Mouse (Mus musculus) cerebellum, postnatal 4 days (tissue): ENCODE measurements around the gene Zfc3h1.

Experiments
- DNase-seq, 2 experiments: peaks; one replicate each; pipeline ENCODE4 v3.0.0; 2022; ENCODE audit warnings: low spot score in 2 of 2, mixed read lengths in 1 of 2

The Zfc3h1 gene

GRCm38 (mm10) chr10:115384221-115385017, at the start of gene Zfc3h1, which contains the start of gene Thap2:
Gene Zfc3h1 (plus strand): TSS chr10:115384959.
Gene Thap2 (minus strand): TSS chr10:115384443.
- peak; percentile 96 to 97 for DNase-seq

GRCm38 (mm10) chr10:115336901-115337300, 47.9 kb upstream of the Zfc3h1 start:
- no peak for DNase-seq

- no peak for DNase-seq
Observed at GRCm38 (mm10) chr10:115339820-115340328, 44.9 kb upstream of the Zfc3h1 start.

- no peak for DNase-seq
Observed at GRCm38 (mm10) chr10:115342771-115343425, 41.9 kb upstream of the Zfc3h1 start.

- DNase-seq = no peak
Observed at GRCm38 (mm10) chr10:115346444-115346843, 38.3 kb upstream of the Zfc3h1 start.

- no peak for DNase-seq
Observed at GRCm38 (mm10) chr10:115348131-115348530, 36.6 kb upstream of the Zfc3h1 start.

- no peak for DNase-seq
Observed at GRCm38 (mm10) chr10:115349029-115349428, 35.7 kb upstream of the Zfc3h1 start.

GRCm38 (mm10) chr10:115349509-115349908, 35.2 kb upstream of the Zfc3h1 start:
- DNase-seq = no peak

- DNase-seq = no peak
Observed at GRCm38 (mm10) chr10:115350810-115351397, 33.9 kb upstream of the Zfc3h1 start.

GRCm38 (mm10) chr10:115354553-115354952, 30.2 kb upstream of the Zfc3h1 start:
- DNase-seq = no peak

- no peak for DNase-seq
Observed at GRCm38 (mm10) chr10:115355016-115355415, 29.7 kb upstream of the Zfc3h1 start.

- DNase-seq = no peak
Observed at GRCm38 (mm10) chr10:115356106-115356505, 28.7 kb upstream of the Zfc3h1 start.

- DNase-seq = no peak
Observed at GRCm38 (mm10) chr10:115358216-115358919, 26.4 kb upstream of the Zfc3h1 start.

GRCm38 (mm10) chr10:115359066-115359465, 25.7 kb upstream of the Zfc3h1 start:
- DNase-seq = no peak

GRCm38 (mm10) chr10:115361840-115362622, 22.7 kb upstream of the Zfc3h1 start, which contains the start of gene Tmem19:
Gene Tmem19 (minus strand): TSS chr10:115362501.
- DNase-seq = peak; percentile 96 to 97

GRCm38 (mm10) chr10:115362623-115362964, 22.2 kb upstream of the Zfc3h1 start:
- DNase-seq = no peak

- DNase-seq = no peak
Observed at GRCm38 (mm10) chr10:115363151-115363550, 21.6 kb upstream of the Zfc3h1 start.

GRCm38 (mm10) chr10:115381506-115382084, 3.2 kb upstream of the Zfc3h1 start:
- DNase-seq = no peak

- no peak for DNase-seq
Observed at GRCm38 (mm10) chr10:115382846-115383643, 1.7 kb upstream of the Zfc3h1 start.
